Mouse (Mus musculus) layer of hippocampus, adult 18-20 months (tissue): Measurements from ENCODE around the gene Calm3. TPM values are rescaled to one million over a fixed set of nuclear protein-coding genes. Genes with fewer than 3 reads are reported as not detected.

ENCODE experiments used
- DNase-seq, 2 experiments: peaks; one replicate each; pipeline ENCODE4 v3.0.0; 2022; ENCODE audit warnings: low spot score in 2 of 2
- total RNA-seq, 2 experiments: library from RNA; stranded (reverse); gene quantifications; 2 replicates each; pipeline ENCODE4 v1.2.3; 2021

The Calm3 gene
- total RNA-seq, 2 experiments from 2014 or later: 2,132 to 2,161 TPM

DNA sequence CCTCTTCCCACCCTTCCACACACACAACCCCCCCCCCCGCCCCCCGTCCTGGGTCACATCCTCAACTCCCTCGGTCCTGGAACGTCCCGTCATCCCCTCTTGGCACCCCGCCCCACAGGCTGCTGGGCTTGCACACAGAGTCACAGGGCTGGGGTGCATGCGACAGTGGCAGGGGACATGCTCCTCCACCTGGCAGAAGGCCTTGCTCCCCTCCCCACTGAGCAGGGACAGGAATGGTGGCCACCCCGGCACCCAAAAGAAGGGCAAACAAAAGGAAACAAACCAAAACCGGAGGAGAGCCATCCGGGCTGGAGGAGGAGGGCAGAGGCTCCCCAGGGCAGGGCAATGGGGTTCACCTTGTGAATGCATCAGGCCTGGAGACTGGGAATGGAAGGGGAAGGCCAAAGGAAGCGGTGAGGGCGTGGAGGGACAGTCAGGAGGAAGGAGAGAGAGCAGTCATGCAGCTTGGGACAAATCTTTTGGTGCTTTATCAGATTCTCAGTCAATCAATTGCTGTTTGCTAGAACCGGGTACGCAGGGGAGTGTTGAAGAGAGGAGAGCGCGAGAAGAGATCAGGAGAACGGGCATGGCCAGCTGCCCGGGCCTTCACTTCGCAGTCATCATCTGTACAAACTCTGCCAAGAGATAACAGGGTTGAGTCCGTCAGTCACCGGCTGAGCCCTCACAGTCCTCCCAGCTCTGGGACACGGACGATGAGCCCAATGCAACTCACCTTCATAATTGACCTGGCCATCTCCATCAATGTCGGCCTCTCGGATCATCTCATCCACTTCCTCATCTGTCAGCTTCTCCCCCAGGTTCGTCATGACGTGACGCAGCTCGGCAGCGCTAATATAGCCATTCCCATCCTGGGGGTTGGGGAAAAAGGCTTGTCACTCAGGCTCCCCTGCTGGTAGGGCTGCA lies 7.3 kb downstream of the Calm3 start:
- peak in 1 of 2 experiments; percentile 27 for DNase-seq

DNA sequence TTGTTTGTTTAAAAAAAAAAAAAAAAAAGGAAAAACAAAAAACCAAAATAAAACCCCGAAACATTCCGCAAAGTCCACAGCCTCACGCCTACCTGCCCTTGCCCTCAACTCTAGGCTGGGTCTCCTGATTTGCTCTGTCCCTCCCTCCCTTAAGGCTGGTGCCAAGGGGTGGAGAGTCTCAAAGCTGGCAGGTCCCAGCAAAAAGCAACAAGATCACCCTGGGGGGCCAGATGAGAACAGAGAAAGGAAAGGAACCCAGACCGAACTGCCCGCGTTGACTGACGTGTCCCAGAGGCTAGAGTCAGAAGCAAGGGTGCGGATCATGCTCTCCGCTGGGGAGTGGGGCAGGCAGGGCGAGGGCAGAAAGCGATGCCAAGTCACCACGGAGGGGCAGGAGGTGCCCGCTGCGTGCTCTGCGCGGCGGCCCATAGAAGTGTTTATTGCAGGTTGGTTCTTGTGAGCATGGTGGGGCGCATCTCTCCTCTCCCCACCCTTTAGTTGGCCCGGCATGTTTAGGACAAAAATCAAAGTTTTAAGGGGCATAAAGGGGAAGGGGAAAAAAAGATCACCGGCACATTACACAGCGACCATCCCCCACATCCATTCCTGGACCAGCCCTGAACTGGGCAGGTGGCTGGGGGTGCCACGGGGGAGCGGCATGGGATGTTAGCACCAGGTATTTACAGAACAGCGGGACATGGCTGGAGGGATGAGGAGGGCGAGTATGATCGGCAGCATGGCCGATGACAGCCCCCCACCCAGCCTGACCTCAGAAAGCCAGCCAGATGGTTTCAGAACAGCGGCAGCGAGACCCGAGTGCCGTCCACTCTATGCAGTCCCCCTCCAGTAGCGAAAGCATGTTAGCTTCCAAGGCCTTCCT lies 8.2 kb downstream of the Calm3 start:
- no peak for DNase-seq

DNA sequence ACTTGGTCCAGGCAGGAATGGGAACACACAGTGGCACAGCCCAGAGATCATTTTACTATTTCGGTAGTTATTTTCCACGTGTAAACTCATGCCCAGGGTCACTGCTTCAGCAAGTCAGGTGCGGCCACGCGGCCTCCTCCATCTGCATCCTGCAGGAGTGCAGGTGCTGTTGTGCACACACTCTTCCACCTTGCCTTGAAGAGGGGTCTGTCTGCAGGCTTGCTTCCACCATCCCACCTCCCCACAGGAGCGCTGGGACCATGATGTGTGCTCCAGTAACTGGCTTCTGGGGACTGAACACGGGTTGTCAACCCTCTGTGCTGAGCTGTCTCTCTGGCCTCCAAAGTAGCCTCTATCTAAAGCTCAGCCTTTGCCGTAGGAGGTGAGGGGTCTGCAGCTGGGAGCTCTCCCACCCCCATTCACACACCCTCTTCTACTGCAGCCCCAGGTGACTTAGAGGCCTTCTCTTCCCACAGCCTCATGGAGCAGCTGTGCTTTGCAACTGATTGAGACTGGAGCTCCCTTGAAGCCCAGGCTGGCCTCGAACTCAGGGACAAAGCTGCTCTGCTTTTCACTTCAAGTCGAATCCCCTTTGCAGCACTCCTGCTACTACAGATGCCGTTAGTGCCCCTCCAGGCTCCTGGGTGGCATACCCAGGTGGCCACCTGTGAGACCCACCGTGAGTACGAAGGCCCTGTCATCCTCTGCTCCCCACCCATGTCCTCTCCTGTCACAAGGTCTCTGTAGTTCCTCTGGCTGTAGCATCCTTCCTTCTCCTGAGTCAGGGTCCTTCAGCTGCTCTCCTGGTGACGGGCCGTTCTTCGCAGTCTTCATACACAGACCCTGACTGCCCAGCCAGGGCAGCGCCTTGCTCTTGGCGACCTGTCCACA lies 9.2 kb downstream of the Calm3 start:
- DNase-seq: no peak

DNA sequence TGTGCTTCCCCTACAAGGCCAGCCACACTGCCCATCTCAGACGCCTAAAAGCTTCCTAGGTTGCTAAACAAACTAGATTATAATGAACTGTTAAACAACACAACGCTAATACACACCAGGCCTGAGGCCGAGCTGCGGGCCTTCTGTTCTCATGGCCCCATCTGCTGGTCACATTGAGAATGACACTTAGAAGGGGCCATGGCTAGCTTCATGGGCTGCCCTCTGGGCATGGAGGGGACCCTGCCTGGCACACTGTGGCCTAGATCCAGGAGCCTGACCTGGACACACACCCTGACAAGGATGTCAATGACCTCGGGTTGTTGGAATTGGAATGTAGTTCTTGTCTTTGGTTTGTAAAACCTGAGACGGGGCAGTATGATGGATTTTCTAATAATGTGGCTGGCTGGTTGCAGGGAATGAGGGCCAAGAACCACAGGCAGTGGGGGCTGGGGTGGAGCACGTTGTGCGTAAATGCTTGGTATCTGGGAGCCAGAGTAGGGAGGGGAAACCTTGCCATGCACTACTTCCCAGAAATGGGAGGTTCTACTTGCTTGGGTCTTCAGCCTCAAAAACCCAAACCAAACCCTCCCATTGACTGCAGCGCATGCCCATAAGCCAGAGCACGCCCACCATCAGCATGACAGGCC lies 10.0 kb downstream of the Calm3 start:
- DNase-seq: peak in 1 of 2 experiments; percentile 85

DNA sequence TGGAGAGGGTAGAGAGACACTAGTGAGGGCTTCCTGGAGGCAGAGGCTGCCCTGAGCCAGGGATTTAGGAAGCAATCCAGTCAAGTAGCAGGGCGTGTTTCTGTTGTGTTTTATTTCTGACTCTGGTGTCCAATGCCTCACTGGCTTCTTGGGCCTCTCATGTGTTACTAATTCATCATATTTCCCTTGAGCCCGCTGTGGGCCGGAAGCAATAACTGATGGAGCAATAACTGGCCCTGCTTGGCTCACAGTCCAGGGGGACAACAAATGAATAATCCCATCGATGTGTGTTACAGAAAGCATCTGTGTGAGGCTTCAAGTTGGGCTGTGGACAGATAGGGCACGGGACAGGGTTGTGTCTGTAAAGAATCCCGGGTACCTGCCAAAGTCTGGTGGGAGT lies 11.6 kb downstream of the Calm3 start:
- DNase-seq: no peak

DNA sequence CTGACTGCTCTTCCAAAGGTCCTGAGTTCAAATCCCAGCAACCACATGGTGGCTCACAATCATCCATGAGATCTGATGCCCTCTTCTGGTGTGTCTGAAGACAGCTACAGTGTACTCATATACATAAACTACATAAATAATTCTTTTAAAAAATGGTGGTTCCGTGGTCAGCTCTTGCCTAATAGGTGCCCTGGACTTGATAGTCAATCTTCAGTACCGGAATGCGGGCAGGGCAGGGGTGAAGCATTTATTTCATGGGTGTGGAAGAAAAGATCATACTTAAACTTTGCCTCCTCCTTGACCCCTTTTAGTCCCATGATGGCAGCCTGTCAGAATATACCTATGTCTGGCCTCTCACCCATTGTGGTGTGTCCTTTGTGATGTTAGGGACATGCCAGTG lies 12.0 kb downstream of the Calm3 start:
- DNase-seq: no peak

DNA sequence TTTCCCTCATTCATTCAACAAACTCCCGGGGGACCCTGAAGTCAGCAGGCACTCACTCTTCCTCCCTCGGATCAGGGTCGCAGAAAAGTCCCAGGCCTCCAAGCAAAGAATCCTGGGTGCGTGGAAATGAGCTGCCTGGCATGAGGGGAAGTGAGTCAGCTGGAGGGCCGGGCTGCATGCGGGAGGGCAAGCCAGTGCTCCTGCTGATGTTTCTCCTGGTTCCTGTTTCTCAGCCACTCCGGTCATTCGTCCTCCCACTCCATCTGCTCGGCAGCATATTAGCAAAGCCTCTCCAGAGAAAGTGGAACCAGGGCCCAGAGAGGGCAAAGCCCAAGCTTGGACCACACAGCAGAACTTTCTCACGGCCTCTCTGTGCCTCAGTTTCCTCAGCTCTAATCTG lies 14.0 kb downstream of the Calm3 start:
- no peak for DNase-seq

DNA sequence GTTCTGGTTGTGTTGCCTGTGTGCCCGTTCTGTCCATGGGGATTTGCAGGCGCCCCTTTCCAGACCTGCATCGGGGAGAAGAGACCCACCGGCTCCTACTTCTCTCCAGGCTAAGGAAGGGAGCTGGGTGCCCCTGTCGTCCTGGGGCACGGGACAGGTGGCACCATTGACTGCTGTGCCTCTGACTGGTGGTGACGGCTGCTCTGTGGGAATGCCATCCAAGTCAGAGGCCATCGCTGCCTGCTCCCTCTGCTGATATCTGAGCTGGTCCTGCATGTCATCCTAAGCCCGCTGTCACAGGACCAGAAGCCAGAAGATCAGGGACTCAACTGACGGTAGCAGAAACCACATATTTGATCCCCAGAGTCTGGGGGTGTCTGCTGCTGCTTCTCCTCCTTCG lies 15.1 kb downstream of the Calm3 start:
- no peak for DNase-seq

DNA sequence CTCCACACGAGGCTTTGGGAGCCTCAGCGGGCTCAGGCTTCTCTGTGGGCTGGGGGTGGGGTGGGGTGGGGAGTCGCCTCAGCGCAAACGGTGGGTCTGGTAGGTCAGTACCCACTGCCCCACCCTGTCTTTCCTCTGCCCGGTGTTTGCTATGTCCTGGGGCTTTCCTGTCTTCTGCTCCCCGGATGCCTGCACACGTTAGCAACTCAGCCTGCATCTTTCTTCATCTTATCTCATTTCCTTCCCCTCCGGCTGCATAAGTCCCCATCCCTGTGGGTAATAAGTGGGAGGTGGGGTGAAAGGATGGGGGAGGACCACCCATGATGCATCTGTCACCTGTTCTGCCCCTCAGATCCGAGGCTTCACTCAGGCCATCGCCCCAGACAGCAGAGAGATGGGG lies 15.5 kb downstream of the Calm3 start:
- DNase-seq: no peak

DNA sequence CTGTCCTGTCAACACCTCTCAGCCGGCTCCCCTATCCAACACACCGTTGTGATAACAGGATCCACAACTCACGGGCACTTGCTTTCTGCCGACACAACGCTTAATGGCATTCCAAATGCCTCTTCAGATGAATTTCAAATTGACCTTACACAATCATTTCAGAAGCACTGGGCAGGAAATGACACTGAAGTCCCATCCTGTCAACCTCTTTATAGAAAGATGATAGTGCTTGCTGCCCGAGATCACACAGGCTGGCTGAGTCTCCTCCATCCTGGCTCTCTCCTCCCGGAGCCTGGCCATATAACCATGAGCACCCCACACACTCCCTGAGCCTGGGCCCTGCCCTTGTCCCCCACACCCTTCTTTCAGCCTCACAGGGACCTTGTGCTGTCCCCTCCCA lies 16.1 kb downstream of the Calm3 start:
- no peak for DNase-seq

DNA sequence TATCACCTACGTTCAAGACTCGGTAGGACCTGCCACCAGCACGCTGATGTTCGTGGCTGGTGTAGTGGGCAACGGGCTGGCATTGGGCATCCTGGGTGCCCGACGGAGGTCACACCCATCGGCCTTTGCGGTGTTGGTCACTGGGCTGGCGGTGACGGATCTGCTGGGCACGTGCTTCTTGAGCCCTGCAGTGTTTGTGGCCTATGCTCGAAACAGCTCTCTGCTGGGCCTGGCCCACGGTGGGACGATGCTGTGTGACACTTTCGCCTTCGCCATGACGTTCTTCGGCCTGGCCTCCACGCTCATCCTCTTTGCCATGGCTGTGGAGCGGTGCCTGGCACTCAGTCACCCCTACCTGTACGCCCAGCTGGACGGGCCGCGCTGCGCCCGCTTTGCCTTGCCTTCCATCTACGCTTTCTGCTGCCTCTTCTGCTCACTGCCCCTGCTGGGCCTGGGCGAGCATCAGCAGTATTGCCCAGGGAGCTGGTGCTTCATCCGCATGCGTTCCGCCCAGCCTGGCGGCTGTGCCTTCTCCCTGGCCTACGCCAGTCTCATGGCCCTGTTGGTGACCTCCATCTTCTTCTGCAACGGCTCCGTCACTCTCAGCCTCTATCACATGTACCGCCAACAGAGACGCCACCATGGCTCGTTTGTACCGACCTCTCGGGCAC lies 16.9 kb downstream of the Calm3 start:
- no peak for DNase-seq

DNA sequence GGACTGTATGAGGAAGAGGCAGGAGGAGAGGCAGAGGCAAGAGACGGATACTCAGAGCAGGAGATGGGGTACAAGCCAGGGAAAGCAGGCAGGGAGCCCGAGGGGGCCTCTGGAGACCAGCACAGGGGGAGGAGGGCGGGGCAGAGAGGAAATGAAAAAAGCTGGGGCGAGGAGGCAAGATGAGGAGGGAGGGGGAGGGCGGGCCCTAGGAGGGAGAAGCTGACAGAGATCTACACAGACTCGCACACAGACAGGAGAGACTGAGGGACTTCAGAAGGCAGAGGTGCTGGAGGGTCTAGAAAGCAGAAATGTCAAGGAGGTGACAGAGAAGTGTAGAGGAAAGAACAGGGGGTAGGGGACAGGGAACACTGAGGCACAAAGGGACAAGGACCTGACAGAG lies 17.6 kb downstream of the Calm3 start, which contains the start of gene Ptgir:
Gene Ptgir (plus strand): TSS at position 210 of the 400 bp plus-strand sequence.
- DNase-seq: no peak

DNA sequence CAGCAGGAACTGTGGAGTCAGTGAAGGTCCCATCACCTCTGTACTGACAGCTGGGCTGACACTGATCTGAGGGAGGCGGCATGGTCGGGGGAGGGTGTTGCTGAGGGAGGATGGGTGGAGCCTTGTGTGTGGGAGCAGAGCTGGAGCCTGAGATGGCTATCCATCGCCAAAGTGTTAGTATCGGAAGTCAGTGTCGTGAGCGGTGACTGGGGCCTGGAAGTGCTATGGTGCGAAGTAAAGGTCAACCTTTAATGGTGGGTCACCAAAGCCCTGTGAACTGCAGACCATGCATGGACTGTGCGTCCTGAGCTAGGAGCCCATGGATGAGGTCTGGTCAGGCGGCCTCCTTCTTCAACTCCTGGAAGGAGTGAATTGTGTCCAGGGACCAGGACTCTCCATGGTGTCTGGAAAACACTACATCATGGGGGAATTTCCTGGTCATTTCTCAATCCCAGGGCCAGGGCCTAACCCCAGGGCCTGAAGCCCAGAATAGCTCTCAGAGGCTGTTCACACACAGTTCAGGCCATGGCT lies 18.4 kb downstream of the Calm3 start:
- no peak for DNase-seq

DNA sequence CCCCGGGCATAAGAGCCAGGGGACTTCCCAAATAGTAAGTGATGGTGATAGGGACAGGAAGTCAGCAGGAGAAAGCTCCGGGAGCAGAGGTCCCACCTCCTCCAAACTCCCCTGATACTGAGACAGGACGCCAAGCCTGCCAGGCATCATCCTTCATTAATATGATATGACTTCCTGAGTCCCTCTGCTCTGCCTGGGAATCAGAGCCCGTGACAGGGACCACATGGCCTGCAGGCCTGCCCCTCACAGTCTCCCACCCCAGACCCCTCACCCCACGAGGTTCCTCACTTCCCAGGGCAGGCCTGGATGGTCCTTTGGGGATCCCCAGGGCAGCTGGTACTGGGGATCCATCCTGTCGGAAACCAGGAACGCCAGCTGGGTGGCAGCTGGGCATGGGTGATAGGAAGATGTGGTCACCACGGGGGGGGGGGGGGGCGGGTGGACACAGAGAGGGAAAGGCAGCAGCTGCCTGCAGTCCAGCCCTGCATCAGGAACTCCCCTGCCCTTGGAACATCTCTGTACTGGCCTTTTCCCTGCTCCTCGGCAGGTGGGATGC lies 19.7 kb downstream of the Calm3 start:
- no peak for DNase-seq

DNA sequence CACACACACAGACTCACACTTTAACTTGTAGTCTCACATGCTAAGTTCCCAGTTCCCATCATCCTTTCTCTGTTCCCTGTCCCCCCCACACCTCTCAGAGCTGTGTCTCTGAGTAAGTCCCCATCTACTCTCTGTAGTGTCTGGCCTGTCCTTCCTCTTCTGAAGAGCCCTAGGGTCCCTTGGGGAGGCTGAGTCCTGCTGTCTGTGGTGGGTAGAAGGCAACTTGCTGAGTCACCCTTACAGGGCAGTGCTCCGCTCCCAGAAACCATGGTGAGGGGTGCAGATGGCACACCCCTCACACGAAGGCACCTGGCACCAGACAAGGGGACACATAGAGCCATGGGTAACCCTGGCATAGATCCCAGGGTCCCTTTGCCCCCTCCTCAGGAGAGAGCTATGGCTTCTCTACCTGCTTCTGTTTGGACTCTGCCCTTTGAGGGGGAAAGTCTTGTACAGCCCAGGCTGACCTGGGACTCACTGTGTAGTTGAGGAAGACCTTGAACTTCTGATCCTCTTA lies 20.4 kb downstream of the Calm3 start:
- DNase-seq: no peak

DNA sequence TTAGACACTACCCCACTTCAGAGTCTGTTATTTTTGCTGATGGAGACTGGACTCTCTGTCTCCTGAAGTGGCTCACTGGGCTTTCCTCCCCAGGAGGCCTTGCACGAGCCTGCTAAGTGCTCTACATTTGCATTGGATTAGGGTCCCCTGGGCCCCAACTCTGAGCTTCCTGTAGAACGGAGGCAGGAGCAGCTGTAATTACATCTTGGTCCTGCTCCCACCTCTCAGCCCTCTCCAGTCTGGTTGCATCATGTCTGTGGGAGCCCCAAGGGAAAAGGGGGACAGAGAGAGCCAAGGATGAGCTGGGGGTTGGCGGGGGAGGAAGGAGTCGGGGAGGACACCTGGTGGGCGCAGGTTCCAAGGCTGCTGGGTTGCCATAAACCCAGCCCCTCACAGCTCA lies 23.4 kb downstream of the Calm3 start:
- no peak for DNase-seq

DNA sequence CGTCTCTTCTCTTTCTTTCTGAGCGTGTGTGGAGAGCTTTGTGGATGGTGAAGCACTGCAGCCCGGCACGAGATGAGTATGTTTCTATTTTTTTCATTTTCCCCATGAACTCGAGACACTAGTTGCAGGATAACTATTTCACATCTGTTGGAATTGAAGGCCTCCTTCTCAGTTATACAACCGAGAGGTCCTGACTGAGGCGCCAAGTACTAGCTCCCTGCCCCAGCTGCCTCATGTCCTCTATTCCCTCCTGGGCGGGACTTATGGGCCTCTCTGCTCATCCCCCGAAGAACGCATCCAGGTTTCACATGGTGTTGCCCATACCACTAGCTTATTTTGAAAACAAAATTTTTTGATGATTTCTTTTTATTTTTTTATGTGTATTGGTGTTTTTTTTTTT lies 28.4 kb downstream of the Calm3 start:
- no peak for DNase-seq

DNA sequence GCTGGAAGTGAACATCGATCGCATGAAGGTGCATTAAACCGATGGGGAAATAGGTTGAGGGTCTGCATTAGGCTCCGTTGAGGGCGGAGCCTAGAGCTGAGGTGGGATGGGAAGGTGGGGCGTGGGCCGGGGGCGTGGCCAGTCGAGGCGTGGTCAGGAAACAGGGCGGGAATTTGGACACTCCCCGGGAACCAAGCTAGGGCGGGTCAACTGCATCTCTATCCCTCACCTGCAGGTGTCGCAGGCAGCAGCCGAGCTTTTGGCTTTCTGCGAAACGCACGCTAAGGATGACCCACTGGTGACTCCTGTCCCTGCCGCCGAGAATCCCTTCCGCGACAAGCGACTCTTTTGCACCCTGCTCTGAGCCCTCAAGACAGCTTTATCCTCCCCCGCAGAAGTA lies 28.9 kb downstream of the Calm3 start:
- DNase-seq: peak; percentile 56 to 71

DNA sequence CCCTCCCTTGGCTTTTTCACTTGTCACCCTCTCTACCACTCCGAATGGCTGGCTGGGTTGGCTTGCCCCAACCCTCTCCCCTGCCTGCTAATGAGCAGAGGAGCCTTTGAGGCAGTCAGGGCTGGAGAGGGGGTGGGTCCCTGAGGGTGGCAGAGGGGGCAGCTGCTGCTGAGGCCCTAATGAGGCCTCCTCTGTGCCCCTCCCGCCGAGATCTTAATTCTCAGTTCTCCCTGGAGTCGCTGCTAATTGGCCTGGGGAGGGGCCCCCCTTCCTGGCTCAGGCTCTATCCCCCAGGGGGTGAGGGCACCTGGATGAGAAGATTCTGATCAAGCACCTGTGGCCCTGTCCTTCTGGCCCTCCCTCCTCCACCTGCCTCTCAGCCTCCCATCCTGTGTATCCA lies 29.6 kb downstream of the Calm3 start:
- no peak for DNase-seq
